Mouse (Mus musculus): ENCODE results near the gene Fbln1. TPM values are rescaled to one million over a fixed set of nuclear protein-coding genes. Genes with fewer than 3 reads are reported as not detected.

The Fbln1 gene
- polyA plus RNA-seq, 1 experiment from 2014 or later: 114 TPM

DNA sequence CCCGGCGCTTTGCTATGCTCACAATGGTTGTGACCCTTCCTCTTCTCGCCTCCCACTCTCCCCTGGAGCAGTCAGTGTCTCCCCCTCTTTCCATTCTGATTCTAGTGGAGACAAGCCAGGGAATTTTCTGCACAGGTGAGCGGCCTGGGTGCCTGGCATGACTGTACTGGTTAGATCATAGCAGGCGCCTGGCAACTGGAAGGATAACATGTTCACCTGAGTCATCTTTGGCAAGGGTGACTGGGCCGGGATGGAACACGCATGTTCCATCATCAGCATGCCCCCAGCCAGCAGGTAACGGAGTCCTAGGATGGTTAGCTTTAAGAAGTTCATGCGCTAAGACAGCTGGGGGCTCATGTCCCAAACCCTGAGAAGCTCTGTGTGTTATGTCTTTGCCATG is 93.2 kb downstream of the Fbln1 start:
- no peak for DNase-seq (ENCODE audit: low spot score)
- TF ChIP-seq CTCF (IDR thresholded peaks at IDR 0.05; ENCODE audit: low read depth): no peak
- Histone ChIP-seq H3K36me3 (ENCODE audit: insufficient read depth, low read length) (no peaks in the 10 kb centered on the region), H3K9me3 (replicated peaks; ENCODE audit: low read length) (no peaks in the 10 kb centered on the region), H3K9ac (ENCODE audit: low read depth, low read length) (no peak overlapping the region), H3K4me3 (replicated peaks; ENCODE audit: low read depth, low read length) (no peak overlapping the region), H3K27ac (no peak overlapping the region), H3K27me3 (ENCODE audit: insufficient read depth, low read length) (no peaks in the 10 kb centered on the region), H3K4me1 (replicated peaks; ENCODE audit: insufficient read depth, low read length) (peaks cover 11% of the 10 kb centered on the region; the same call in 1 of the 2 replicates), H3K4me2 (ENCODE audit: low read length) (no peak overlapping the region; the same call in 1 of the 2 replicates)
- no peak for ATAC-seq (replicated peaks; ENCODE audit: low FRiP score, low read depth)
- 79% methylated on average over 9 of the region's 9 CpGs for WGBS

DNA sequence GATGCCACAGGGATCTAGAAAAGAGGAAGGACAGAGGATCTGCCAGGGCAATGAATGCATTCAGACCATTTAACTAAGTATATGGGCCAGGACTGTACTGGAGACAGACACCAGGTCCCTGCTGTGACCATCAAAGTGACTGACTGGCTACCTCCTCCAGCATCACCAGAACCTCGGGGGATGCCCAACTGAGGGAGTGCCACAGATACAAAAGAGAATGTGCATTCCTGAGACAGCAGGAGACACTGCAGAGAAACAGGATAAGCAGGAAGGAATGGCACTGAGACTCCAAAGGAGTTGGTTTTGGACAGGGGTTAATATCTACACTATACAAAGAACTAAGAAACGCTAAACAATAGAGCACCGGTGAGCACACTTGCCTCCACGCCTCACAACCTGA is 97.5 kb downstream of the Fbln1 start:
- H3K27ac ChIP-seq: no peak overlapping the region
- ATAC-seq (replicated peaks; ENCODE audit: low FRiP score, low read depth): no peak
- DNase-seq (ENCODE audit: low spot score): no peak
- H3K36me3 ChIP-seq (ENCODE audit: insufficient read depth, low read length): no peaks in the 10 kb centered on the region
- no peak overlapping the region for H3K4me3 ChIP-seq (replicated peaks; ENCODE audit: low read depth, low read length)
- H3K27me3 ChIP-seq (ENCODE audit: insufficient read depth, low read length): no peaks in the 10 kb centered on the region
- no peaks in the 10 kb centered on the region for H3K9me3 ChIP-seq (replicated peaks; ENCODE audit: low read length)
- H3K4me1 ChIP-seq (replicated peaks; ENCODE audit: insufficient read depth, low read length): peaks cover 6% of the 10 kb centered on the region; the same call in 1 of the 2 replicates
- no peak overlapping the region for H3K4me2 ChIP-seq (ENCODE audit: low read length)
- no peak overlapping the region for H3K9ac ChIP-seq (ENCODE audit: low read depth, low read length)
- 87% methylated on average over 4 of the region's 4 CpGs for WGBS
- no peak for TF ChIP-seq CTCF (IDR thresholded peaks at IDR 0.05; ENCODE audit: low read depth)

GRCm38 (mm10) chr15:85303976-85304375 is 98.2 kb downstream of the Fbln1 start:
- Histone ChIP-seq H3K27ac (no peak overlapping the region), H3K9me3 (replicated peaks; ENCODE audit: low read length) (no peaks in the 10 kb centered on the region), H3K9ac (ENCODE audit: low read depth, low read length) (no peak overlapping the region), H3K4me2 (ENCODE audit: low read length) (no peak overlapping the region), H3K4me1 (replicated peaks; ENCODE audit: insufficient read depth, low read length) (no peaks in the 10 kb centered on the region), H3K36me3 (ENCODE audit: insufficient read depth, low read length) (no peaks in the 10 kb centered on the region), H3K4me3 (replicated peaks; ENCODE audit: low read depth, low read length) (no peak overlapping the region), H3K27me3 (ENCODE audit: insufficient read depth, low read length) (no peaks in the 10 kb centered on the region)
- WGBS: 83% methylated on average over 4 of the region's 4 CpGs
- DNase-seq (ENCODE audit: low spot score) (no peak), ATAC-seq (replicated peaks; ENCODE audit: low FRiP score, low read depth) (no peak)
- no peak for TF ChIP-seq CTCF (IDR thresholded peaks at IDR 0.05; ENCODE audit: low read depth)

- Histone ChIP-seq H3K27ac (no peak overlapping the region), H3K4me1 (replicated peaks; ENCODE audit: insufficient read depth, low read length) (no peaks in the 10 kb centered on the region), H3K4me3 (replicated peaks; ENCODE audit: low read depth, low read length) (no peak overlapping the region), H3K36me3 (ENCODE audit: insufficient read depth, low read length) (no peaks in the 10 kb centered on the region), H3K9ac (ENCODE audit: low read depth, low read length) (no peak overlapping the region), H3K27me3 (ENCODE audit: insufficient read depth, low read length) (no peaks in the 10 kb centered on the region), H3K4me2 (ENCODE audit: low read length) (no peak overlapping the region), H3K9me3 (replicated peaks; ENCODE audit: low read length) (no peaks in the 10 kb centered on the region)
- 89% methylated on average over 2 of the region's 2 CpGs for WGBS
- TF ChIP-seq CTCF (IDR thresholded peaks at IDR 0.05; ENCODE audit: low read depth): no peak
- no peak for DNase-seq (ENCODE audit: low spot score)
- ATAC-seq (replicated peaks; ENCODE audit: low FRiP score, low read depth): no peak
These were observed 101.4 kb downstream of the Fbln1 start for GRCm38 (mm10) chr15:85307061-85307660.

GRCm38 (mm10) chr15:85311058-85311657 is 105.4 kb downstream of the Fbln1 start:
- no peak for TF ChIP-seq CTCF (IDR thresholded peaks at IDR 0.05; ENCODE audit: low read depth)
- no peak overlapping the region for H3K4me3 ChIP-seq (replicated peaks; ENCODE audit: low read depth, low read length)
- 60% methylated on average over 10 of the region's 10 CpGs for WGBS
- DNase-seq (ENCODE audit: low spot score) (no peak), ATAC-seq (replicated peaks; ENCODE audit: low FRiP score, low read depth) (no peak)
- H3K9me3 ChIP-seq (replicated peaks; ENCODE audit: low read length): no peaks in the 10 kb centered on the region
- no peak overlapping the region for H3K27ac ChIP-seq
- H3K4me1 ChIP-seq (replicated peaks; ENCODE audit: insufficient read depth, low read length): no peaks in the 10 kb centered on the region
- H3K9ac ChIP-seq (ENCODE audit: low read depth, low read length): no peak overlapping the region
- H3K36me3 ChIP-seq (ENCODE audit: insufficient read depth, low read length): no peaks in the 10 kb centered on the region
- H3K27me3 ChIP-seq (ENCODE audit: insufficient read depth, low read length): no peaks in the 10 kb centered on the region
- H3K4me2 ChIP-seq (ENCODE audit: low read length): no peak overlapping the region

DNA sequence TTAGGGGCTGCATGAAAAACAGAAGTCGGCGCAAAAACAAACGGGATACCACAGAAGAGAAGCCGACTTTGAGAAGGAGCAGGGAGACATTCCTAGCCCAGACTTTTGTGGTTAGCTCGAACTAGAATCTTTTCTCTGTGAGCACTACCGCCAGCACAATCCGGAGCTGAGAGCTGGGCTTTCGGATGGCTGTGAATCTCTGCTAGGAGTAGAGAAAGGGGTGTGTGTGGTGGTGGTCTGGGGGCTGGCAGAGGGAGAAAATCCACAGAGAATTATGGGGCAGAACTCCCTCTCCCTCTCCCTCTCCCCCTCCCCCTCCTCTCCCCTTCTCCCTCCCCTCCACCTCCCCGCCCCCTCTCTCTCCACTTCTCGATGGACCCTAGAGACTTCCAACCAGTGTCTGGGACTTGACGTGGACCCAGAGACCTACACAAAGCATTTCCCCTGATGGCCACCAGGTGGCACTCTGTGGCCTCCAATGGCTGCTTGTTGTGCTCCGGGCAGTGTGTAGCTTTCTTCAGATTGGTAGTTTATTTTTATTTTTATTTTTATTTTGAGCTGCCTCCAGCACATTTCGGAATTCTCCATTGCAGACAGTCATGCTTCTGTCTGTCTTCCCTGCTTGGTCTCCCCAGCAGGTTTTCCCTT is 109.8 kb downstream of the Fbln1 start:
- peak; percentile 90 for TF ChIP-seq CTCF (IDR thresholded peaks at IDR 0.05; ENCODE audit: low read depth)
- Histone ChIP-seq H3K9me3 (replicated peaks; ENCODE audit: low read length) (no peaks in the 10 kb centered on the region), H3K4me1 (replicated peaks; ENCODE audit: insufficient read depth, low read length) (no peaks in the 10 kb centered on the region), H3K36me3 (ENCODE audit: insufficient read depth, low read length) (no peaks in the 10 kb centered on the region), H3K4me3 (replicated peaks; ENCODE audit: low read depth, low read length) (no peak overlapping the region), H3K27ac (no peak overlapping the region), H3K9ac (ENCODE audit: low read depth, low read length) (no peak overlapping the region), H3K27me3 (ENCODE audit: insufficient read depth, low read length) (no peaks in the 10 kb centered on the region), H3K4me2 (ENCODE audit: low read length) (no peak overlapping the region)
- WGBS: 47% methylated on average over 10 of the region's 13 CpGs
- ATAC-seq (replicated peaks; ENCODE audit: low FRiP score, low read depth): no peak
- DNase-seq (ENCODE audit: low spot score): peak; percentile 83

Data from kidney, postnatal 0 days (tissue).